Comparison of ENCODE assay signal across 8 mouse cellular contexts in the genomic region with DNA sequence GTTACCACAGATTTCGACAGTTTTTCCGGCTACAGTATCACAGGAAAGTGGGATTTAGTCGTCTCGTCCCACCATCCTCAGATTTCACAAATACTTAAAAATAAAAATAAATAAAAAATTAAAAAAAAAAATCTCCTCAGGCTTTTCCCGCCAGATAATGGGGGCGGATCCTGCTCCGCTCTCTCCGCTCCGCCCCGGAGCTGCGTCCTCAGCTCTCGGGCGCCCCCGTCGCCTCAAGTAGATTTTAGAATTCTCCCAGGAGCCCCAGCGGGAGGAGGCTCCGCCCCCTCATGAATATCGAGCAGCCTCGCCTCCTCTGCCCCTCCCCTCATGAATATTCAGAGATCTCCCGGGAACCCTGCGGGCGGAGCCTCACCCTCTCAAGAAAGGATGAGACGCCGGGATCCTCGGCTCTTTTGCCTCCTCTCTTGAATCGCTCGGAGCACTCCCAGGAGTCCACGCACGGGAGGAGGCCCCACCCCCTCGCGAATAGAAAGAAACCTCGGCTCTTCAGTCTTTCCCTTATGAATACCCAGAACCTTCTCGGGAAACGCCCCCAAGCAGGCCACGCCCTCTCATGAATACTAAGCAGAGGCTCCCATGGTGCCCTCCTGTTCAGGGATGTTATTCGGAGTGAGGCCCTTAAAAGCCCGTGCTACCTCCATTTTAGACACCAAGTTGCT. TPM values are rescaled to one million over a fixed set of nuclear protein-coding genes. Genes with fewer than 3 reads are reported as not detected.
DNase-seq lines count a peak whose midpoint lies in the region; ATAC-seq and TF ChIP-seq lines count a peak whose summit lies in the region.

A gene (minus strand): TSS at position 237 of the 683 bp plus-strand sequence.

- peak; percentile 96 for ATAC-seq in frontal cortex, adult (ENCODE audit: low TSS enrichment)
- ATAC-seq in lung, postnatal 0 days: peak; percentile 94

- peak within 1 kb of the TSS; percentile 52 for H3K4me2 ChIP-seq in lung, postnatal 0 days (replicated peaks; ENCODE audit: low read depth, low read length)

- peak; percentile 98 for DNase-seq in MN1 (ENCODE audit: low spot score)
- DNase-seq in cerebellum, adult 9-10 months: peak; percentile 99
- peak; percentile 98 for DNase-seq in hindbrain, embryonic 10.5 days (ENCODE audit: low spot score)
- peak; percentile 98 for DNase-seq in layer of hippocampus, adult 9-11 months
- peak; percentile 99 for DNase-seq in lung, postnatal 0 days (ENCODE audit: low spot score)
- peak; percentile 93 for DNase-seq in ovary, postnatal 14 days (ENCODE audit: low spot score)
- DNase-seq in thymus, postnatal 14 days: peak; percentile 97

- under 1% methylated on average over 37 of the region's 37 CpGs for WGBS in hindbrain, embryonic 10.5 days
- under 1% methylated on average over 37 of the region's 37 CpGs for WGBS in lung, postnatal 0 days

- H3K27ac ChIP-seq in hindbrain, embryonic 10.5 days: peak within 1 kb of the TSS; percentile 90
- peak within 1 kb of the TSS; percentile 82 for H3K27ac ChIP-seq in lung, postnatal 0 days (ENCODE audit: low read length)

- H3K36me3 ChIP-seq in hindbrain, embryonic 10.5 days: no peaks in the 10 kb centered on the region
- no peaks in the 10 kb centered on the region for H3K36me3 ChIP-seq in lung, postnatal 0 days (ENCODE audit: insufficient read depth, low read length)

- H3K9ac ChIP-seq in lung, postnatal 0 days (replicated peaks; ENCODE audit: low read depth): peak within 1 kb of the TSS; percentile 30

- no peaks in the 10 kb centered on the region for H3K27me3 ChIP-seq in hindbrain, embryonic 10.5 days (ENCODE audit: insufficient read depth, poor library complexity, severe bottlenecking)
- no peaks in the 10 kb centered on the region for H3K27me3 ChIP-seq in lung, postnatal 0 days (replicated peaks; ENCODE audit: insufficient read depth, low read length)

- H3K4me1 ChIP-seq in hindbrain, embryonic 10.5 days (replicated peaks): 0 out of 2 replicates have a peak, but pooled peaks cover 7% of the 10 kb centered on the region
- H3K4me1 ChIP-seq in lung, postnatal 0 days (ENCODE audit: insufficient read depth, low read depth, low read length): no peaks in the 10 kb centered on the region

- H3K4me3 ChIP-seq in hindbrain, embryonic 10.5 days: peak within 1 kb of the TSS; percentile 64
- H3K4me3 ChIP-seq in lung, postnatal 0 days (ENCODE audit: low read depth, low read length): peak within 1 kb of the TSS; percentile 53

- TF ChIP-seq EP300 in lung, postnatal 0 days (IDR thresholded peaks at IDR 0.05): no peak; the same call in 1 of the 2 replicates

- TF ChIP-seq CTCF in lung, postnatal 0 days (IDR thresholded peaks at IDR 0.05): peak; percentile 74

- H3K9me3 ChIP-seq in hindbrain, embryonic 10.5 days: no peaks in the 10 kb centered on the region
- no peaks in the 10 kb centered on the region for H3K9me3 ChIP-seq in lung, postnatal 0 days (ENCODE audit: low read length)

RNA-seq across cellular contexts. Expression of the gene that starts here (rescaled TPM):
- polyA plus RNA-seq in hindbrain, embryonic 10.5 days (2016; fragmentation: Nextera tagmentation; extraction: Ambion mirVana): 0.73 and 1.0 TPM in 2 replicates
- 0.08 and 0.29 TPM in 2 replicates for polyA plus RNA-seq in lung, postnatal 0 days (2015; fragmentation: Nextera tagmentation; extraction: Ambion mirVana)

Comparison
In these comparisons a context has a peak if more than half of its experiments do, and no peak if none do; other contexts are left out.
1. Peak in every context shown above with its lines: DNase-seq, ATAC-seq, H3K4me3 ChIP-seq and H3K27ac ChIP-seq.
2. Peak in DNase-seq, ATAC-seq, H3K4me3 ChIP-seq, H3K27ac ChIP-seq, H3K9ac ChIP-seq and H3K4me2 ChIP-seq in lung, postnatal 0 days; RNA of the gene not detected or under 1 TPM.